Mouse (Mus musculus) testis, adult 2 months (tissue): ENCODE results near the gene Sde2. TPM values are rescaled to one million over a fixed set of nuclear protein-coding genes. Genes with fewer than 3 reads are reported as not detected.
A peak's percentile ranks its signal among the peaks of the same experiment; 100 is the strongest.
"Not testable (repeated sequence)": the region's sequence is repeated elsewhere in the genome, so short reads cannot be mapped to it uniquely, and the experiment has no call there.

ENCODE experiments used
- H3K27ac ChIP-seq: fragments of 200-500 bp; 2 replicates; pipeline ENCODE4 v1.5.1; 2012; ENCODE audit warnings: low read depth, low read length; ENCODE audit not compliant: control insufficient read depth, insufficient read depth
- H3K27me3 ChIP-seq: fragments of 200-500 bp; 2 replicates; pipeline ENCODE4 v1.6.1; 2012; ENCODE audit warnings: mild to moderate bottlenecking, low read length, moderate library complexity; ENCODE audit not compliant: control insufficient read depth, insufficient read depth
- H3K36me3 ChIP-seq: fragments of 200-500 bp; 2 replicates; pipeline ENCODE4 v1.6.1; 2012; ENCODE audit warnings: mild to moderate bottlenecking, low read length; ENCODE audit not compliant: control insufficient read depth, insufficient read depth
- H3K4me1 ChIP-seq: fragments of 200-500 bp; 2 replicates; pipeline ENCODE4 v1.6.1; 2012; ENCODE audit warnings: low read length; ENCODE audit not compliant: control insufficient read depth, insufficient read depth
- H3K4me3 ChIP-seq: fragments of 200-500 bp; 2 replicates; pipeline ENCODE4 v1.5.1; 2012; ENCODE audit warnings: low read depth, mild to moderate bottlenecking, low read length, moderate library complexity, mixed read lengths; ENCODE audit not compliant: control insufficient read depth
- CTCF ChIP-seq: fragments of 200-500 bp; IDR thresholded peaks from 2 replicates; pipeline ENCODE4 v1.5.1; 2012; ENCODE audit warnings: low read depth, mild to moderate bottlenecking, inconsistent platforms, low read length, moderate library complexity; ENCODE audit not compliant: control insufficient read depth, insufficient read depth, insufficient replicate concordance
- POLR2A ChIP-seq: fragments of 200-500 bp; IDR thresholded peaks from 2 replicates; pipeline ENCODE4 v1.6.1; 2012; ENCODE audit warnings: low read depth, mild to moderate bottlenecking, inconsistent platforms, low read length, moderate library complexity; ENCODE audit not compliant: control insufficient read depth
- polyA plus RNA-seq: library from polyadenylated mRNA; depleted of rRNA; stranded (reverse); fragments of >200 nt; gene quantifications from 2 replicates; pipeline ENCODE4 v1.2.3, GENCODE M21; 2012

Gene Sde2
- polyA plus RNA-seq, 1 experiment = 11.1 TPM

GRCm38 (mm10) chr1:180835273-180836015, 15.5 kb upstream of the Sde2 start:
- no peak overlapping the region for H3K27ac ChIP-seq
- no peaks in the 10 kb centered on the region for H3K27me3 ChIP-seq
- no peaks in the 10 kb centered on the region for H3K4me1 ChIP-seq
- H3K36me3 ChIP-seq = no peaks in the 10 kb centered on the region
- no peak for TF ChIP-seq CTCF
- no peak for TF ChIP-seq POLR2A
- H3K4me3 ChIP-seq = no peak overlapping the region

DNA sequence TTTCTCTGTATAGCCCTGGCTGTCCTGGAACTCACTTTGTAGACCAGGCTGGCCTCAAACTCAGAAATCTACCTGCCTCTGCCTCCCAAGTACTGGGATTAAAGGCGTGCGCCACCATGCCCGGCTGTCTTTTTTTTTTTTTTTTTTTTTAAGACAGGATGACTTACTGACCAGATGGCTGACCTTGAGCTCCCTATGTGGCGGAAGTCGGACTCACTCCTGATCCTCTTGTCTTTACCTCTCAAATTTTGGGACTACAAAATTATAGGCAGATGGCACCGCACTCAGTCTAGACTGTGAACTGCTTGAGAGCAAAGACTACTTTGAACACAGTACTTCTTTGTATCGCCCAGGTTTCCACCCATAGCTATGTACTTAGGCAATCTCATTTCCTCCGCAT, 14.5 kb upstream of the Sde2 start:
- not testable (repeated sequence) for H3K36me3 ChIP-seq, H3K27me3 ChIP-seq, H3K4me1 ChIP-seq, H3K27ac ChIP-seq, H3K4me3 ChIP-seq

GRCm38 (mm10) chr1:180837186-180837585, 13.7 kb upstream of the Sde2 start:
- Histone ChIP-seq H3K4me3 (no peak overlapping the region), H3K27ac (no peak overlapping the region), H3K4me1 (no peaks in the 10 kb centered on the region), H3K36me3 (no peaks in the 10 kb centered on the region), H3K27me3 (no peaks in the 10 kb centered on the region)
- TF ChIP-seq CTCF = no peak
- TF ChIP-seq POLR2A = no peak

GRCm38 (mm10) chr1:180838014-180838413, 12.9 kb upstream of the Sde2 start:
- Histone ChIP-seq H3K27me3 (no peaks in the 10 kb centered on the region), H3K4me3 (no peak overlapping the region), H3K4me1 (no peaks in the 10 kb centered on the region), H3K36me3 (no peaks in the 10 kb centered on the region), H3K27ac (no peak overlapping the region)
- no peak for TF ChIP-seq CTCF
- TF ChIP-seq POLR2A = no peak

- H3K27me3 ChIP-seq = no peaks in the 10 kb centered on the region
Measured at GRCm38 (mm10) chr1:180839201-180839910, 11.6 kb upstream of the Sde2 start.

GRCm38 (mm10) chr1:180841561-180842300, 9.2 kb upstream of the Sde2 start:
- no peak overlapping the region for H3K4me3 ChIP-seq
- H3K27ac ChIP-seq = no peak overlapping the region
- no peaks in the 10 kb centered on the region for H3K36me3 ChIP-seq
- no peaks in the 10 kb centered on the region for H3K4me1 ChIP-seq
- TF ChIP-seq CTCF = no peak
- no peak for TF ChIP-seq POLR2A
- no peaks in the 10 kb centered on the region for H3K27me3 ChIP-seq

More at GRCm38 (mm10) chr1:180839201-180839910, 11.6 kb upstream of the Sde2 start:
- H3K27ac ChIP-seq = no peak overlapping the region
- H3K4me1 ChIP-seq = no peaks in the 10 kb centered on the region
- H3K36me3 ChIP-seq = no peaks in the 10 kb centered on the region
- no peak for TF ChIP-seq POLR2A
- TF ChIP-seq CTCF = no peak
- H3K4me3 ChIP-seq = no peak overlapping the region

DNA sequence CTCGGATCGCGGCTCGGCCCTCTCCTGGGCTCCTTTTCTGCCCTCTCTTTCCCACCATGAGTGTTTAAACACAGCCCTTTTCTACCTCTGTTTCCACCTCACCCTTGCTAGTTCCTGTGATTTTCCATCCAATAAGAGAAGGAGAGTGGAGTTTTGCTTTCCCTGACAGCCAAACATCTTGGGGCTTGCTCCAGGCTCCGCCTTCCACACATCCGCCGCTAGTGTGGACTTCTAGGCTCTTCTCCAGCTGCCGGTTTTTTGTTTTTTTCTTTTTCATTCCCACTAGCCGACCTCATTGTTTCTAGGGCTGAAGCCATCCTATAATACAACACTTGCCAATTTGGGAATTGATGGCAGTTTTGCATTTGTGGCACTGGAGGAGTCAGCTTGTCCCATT, 2.8 kb upstream of the Sde2 start:
- H3K27ac ChIP-seq = peak overlapping the region; percentile 88
- no peak for TF ChIP-seq CTCF
- TF ChIP-seq POLR2A = no peak
- peaks cover 8% of the 10 kb centered on the region for H3K4me1 ChIP-seq
- H3K27me3 ChIP-seq = no peaks in the 10 kb centered on the region
- peak overlapping the region; percentile 26; the same call in 1 of the 2 replicates for H3K4me3 ChIP-seq
- H3K36me3 ChIP-seq = no peaks in the 10 kb centered on the region
